Mouse (Mus musculus) cerebellum, adult 9-10 months (tissue): ENCODE measurements around the gene Olfr312.
"Not testable (repeated sequence)": the region's sequence is repeated elsewhere in the genome, so short reads cannot be mapped to it uniquely, and the experiment has no call there.

Experiments used
- DNase-seq: peaks from one replicate; pipeline ENCODE4 v3.0.0; 2022

Gene Olfr312

DNA sequence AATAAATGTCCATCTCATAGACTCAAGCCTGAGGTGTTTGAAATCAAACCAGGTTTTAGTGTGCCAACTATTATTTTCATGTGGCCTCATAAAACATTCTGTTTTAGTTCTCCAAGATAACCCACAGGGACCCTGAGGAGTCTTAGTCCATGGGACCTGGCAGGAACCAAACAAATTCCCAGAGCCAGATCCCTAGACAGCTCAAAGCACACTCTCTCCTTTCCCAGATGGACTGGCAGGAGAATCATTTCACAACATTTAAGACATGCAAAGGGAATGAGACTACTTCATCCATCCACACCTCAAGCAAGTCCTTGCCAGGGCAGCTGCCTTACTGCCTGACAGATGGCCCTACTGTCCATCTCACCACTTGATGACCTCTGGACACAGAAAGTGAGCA lies at the start of gene Olfr312:
Gene Olfr312 (plus strand): TSS at position 301 of the 400 bp plus-strand sequence.
- DNase-seq = not testable (repeated sequence)

GRCm38 (mm10) chr11:58782480-58783089 lies 46.5 kb upstream of the Olfr312 start, which contains the start of gene Olfr314:
TSS of gene Olfr314 (plus strand) at chr11:58782952.
- no peak for DNase-seq

GRCm38 (mm10) chr11:58784182-58784581 lies 44.9 kb upstream of the Olfr312 start:
- no peak for DNase-seq

DNA sequence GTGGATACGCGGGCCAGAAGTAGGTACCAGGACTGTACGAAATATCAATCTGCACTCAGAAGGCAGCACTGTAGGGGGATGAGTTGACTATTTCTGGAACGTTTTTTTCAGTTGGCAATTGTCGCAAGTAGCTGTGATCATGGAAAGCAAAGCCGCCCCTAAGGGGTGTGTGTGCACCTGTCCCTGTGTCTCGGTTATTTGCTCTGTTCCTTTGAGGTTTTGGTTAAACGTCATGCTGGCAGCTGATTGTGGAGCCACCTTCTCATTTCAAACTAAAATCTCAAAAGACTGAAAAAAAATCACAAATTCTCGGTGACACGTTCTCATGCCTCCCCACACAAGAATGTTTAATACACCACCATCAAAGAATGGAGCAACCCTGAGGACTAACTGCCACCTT lies 41.4 kb upstream of the Olfr312 start:
- no peak for DNase-seq

DNA sequence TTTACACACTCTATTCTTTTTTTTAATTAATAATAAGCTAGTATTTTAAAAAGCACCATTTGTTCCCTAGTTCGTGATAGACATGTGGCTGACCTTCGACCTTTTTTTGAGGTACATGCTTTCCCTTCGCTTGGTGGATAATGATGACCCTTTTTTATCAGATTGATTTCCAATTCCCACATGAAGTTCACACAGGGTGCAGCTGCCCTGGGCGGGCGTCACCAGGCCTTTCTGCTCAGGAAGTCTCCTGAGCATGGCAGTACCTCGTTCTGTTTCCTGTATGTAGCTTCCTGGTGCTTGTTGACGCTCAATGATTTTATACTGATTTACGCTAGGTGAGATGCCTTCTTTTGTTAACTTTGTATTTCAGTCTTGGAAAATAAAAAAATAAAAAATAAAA lies 40.7 kb upstream of the Olfr312 start:
- no peak for DNase-seq

- DNase-seq = no peak
Observed at GRCm38 (mm10) chr11:58789532-58789931, 39.5 kb upstream of the Olfr312 start.

DNA sequence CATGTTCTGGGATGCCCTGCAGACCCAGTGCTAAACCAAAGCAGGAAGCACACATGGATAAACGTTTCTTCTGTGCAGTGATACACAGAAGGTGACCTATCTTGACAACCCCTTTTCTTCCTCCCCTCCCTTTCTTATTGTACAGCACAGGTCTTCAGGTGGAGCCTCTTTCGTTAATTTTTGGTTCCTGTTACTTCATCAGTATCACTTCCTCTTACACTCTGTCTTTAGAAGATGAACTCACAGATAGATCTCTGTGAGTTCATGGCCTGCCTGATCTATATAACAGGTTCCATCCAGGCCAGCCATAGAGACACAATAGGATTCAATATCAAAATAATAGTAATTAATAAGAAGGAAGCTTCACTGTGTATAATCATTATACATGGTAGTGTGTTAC lies 39.0 kb upstream of the Olfr312 start:
- DNase-seq = no peak

DNA sequence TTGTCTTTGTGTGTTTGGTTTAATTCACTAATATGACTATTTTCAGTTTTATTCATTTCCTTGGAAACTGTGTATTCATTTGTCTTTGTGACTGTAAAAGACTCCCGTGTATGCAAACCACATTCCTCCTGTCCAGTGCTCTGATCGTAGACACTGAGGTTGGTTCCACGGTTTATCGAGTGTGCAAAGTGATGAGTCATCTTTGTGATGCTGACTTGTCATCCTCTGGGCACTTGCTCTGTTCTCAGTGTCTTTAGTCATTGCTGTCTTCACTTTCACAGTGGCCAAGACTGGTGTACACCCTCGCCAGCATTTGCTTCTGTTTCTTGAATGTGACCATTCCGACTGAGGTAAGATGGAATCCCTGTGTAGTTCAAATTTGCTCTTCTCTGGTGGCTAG lies 38.4 kb upstream of the Olfr312 start:
- no peak for DNase-seq

GRCm38 (mm10) chr11:58795856-58796255 lies 33.2 kb upstream of the Olfr312 start:
- DNase-seq = no peak

DNA sequence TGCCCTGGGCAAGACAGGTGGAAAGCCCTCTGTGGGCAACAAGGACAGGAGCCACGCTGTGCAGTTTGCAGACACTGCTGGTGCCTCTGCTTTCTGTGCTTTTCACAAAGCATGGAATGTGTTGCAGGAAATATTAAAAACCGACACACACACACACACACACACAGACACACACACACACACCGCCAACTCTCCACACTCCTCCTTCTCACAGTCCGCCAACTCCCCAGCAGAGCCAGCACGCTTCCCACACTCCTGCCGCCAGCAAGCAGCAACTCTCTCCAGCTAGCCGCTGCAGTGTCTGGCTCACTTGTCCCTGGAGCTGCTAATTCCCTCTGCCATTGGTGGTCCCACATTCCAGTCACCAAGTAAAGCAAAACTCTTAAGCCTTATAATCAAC lies 32.2 kb upstream of the Olfr312 start:
- DNase-seq = no peak

DNA sequence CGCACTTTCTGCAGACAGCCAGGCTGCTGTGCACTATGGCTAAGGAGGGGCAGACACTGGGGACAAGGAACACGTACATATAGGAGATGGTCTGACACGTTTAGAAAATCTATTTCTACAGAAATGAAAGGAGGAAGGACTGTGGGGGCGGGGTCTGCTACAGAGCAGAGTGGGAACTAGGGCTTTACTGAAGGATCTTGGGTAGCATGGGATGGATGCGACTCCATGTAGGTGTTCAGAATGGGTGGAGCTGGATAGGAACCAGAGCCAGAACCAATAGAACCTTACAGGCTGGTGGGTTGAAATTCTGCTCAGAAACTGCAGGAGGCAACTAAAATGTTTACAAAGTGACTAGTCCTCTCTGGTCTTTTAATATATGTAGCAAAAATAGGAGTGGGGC lies 29.3 kb upstream of the Olfr312 start:
- DNase-seq = no peak

- peak; percentile 12 for DNase-seq
Observed at GRCm38 (mm10) chr11:58801558-58802228, 27.3 kb upstream of the Olfr312 start, which contains the start of gene Fam183b. TSS of gene Fam183b (minus strand) at chr11:58801960.

- no peak for DNase-seq
Observed at GRCm38 (mm10) chr11:58803871-58804270, 25.2 kb upstream of the Olfr312 start.

- DNase-seq = no peak
Observed at GRCm38 (mm10) chr11:58804393-58804792, 24.6 kb upstream of the Olfr312 start.

- DNase-seq = no peak
Observed at GRCm38 (mm10) chr11:58812001-58812400, 17.0 kb upstream of the Olfr312 start.

GRCm38 (mm10) chr11:58814700-58815099 lies 14.3 kb upstream of the Olfr312 start, which contains the start of gene Olfr313:
TSS of gene Olfr313 (plus strand) at chr11:58815000.
- not testable (repeated sequence) for DNase-seq

DNA sequence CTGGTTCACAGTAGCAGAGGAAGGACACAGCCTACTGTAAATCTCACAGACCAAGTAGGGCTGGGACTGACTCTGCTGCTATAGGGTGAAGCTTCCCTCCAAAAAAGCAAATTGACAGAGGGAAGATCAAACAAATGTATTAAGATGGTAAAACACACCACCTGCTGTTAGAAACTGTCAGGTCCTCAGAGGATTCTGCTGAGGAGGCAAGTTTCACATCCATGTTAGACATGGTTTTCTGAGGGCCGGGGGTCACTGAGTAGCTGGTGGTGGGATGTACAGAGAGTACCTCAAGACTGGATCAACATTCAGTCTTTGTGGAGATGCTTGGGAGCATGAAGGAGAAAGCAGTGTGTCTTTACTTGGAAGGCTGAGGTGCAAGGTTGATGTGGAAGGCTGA lies 13.4 kb upstream of the Olfr312 start:
- DNase-seq = no peak

- DNase-seq = no peak
Observed at GRCm38 (mm10) chr11:58829764-58830163, 727 bp downstream of the Olfr312 start.

GRCm38 (mm10) chr11:58832541-58832940 lies 3.5 kb downstream of the Olfr312 start:
- not testable (repeated sequence) for DNase-seq

DNA sequence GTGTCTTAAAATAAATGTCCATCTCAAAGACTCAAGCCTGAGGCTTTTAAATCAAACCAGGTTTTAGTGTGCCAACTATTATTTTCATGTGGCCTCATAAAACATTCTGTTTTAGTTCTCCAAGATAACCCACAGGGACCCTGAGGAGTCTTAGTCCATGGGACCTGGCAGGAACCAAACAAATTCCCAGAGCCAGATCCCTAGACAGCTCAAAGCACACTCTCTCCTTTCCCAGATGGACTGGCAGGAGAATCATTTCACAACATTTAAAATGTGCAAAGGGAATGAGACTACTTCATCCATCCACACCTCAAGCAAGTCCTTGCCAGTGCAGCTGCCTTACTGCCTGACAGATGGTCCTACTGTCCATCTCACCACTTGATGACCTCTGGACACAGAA lies 9.9 kb downstream of the Olfr312 start, which contains the start of gene Olfr311:
Gene Olfr311 (plus strand): TSS at position 301 of the 400 bp plus-strand sequence.
- DNase-seq = not testable (repeated sequence)

GRCm38 (mm10) chr11:58846919-58847461 lies 18.0 kb downstream of the Olfr312 start, which contains the start of gene Gm12258:
TSS of gene Gm12258 (plus strand) at chr11:58847158.
- DNase-seq = peak; percentile 99

GRCm38 (mm10) chr11:58847636-58848035 lies 18.6 kb downstream of the Olfr312 start:
- DNase-seq = no peak

- DNase-seq = no peak
Observed at GRCm38 (mm10) chr11:58849731-58850130, 20.7 kb downstream of the Olfr312 start.

- no peak for DNase-seq
Observed at GRCm38 (mm10) chr11:58860744-58861143, 31.7 kb downstream of the Olfr312 start.
